Mouse (Mus musculus): ENCODE results near the gene Spata1. TPM values are rescaled to one million over a fixed set of nuclear protein-coding genes. Genes with fewer than 3 reads are reported as not detected.
A peak's percentile ranks its signal among the peaks of the same experiment; 100 is the strongest.

The Spata1 gene
- total RNA-seq, 2 experiments from 2014 or later, result 2.1 to 3.0 TPM

- DNase-seq (ENCODE audit: low spot score in 2 of 2), result no peak
Measured at GRCm38 (mm10) chr3:146423710-146424109, 75.8 kb downstream of the Spata1 start.

- no peak for DNase-seq (ENCODE audit: low spot score in 2 of 2)
Measured at GRCm38 (mm10) chr3:146421787-146422186, 77.8 kb downstream of the Spata1 start.

- no peak for DNase-seq (ENCODE audit: low spot score in 2 of 2)
Measured at GRCm38 (mm10) chr3:146419992-146420537, 79.5 kb downstream of the Spata1 start.

DNA sequence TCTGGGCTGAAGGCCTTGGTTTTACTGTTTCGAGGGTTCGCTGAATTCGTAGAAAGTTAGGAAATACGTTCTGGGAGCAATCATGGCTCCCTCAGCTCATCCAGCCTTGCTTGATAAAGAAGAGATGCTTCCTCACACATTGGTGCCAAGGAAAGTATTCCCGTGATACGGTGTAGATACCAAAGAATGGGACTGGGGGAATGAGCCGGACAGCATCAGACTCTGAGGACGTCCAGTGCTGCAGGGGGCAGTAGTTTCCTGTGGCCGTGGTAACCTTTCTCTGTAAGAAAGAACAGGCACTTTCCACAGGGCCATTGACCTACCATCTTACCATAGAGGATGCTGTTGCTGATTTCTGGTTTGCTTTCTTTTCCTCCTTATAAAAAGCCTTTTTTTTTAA, 80.0 kb downstream of the Spata1 start:
- DNase-seq (ENCODE audit: low spot score in 2 of 2), result no peak

GRCm38 (mm10) chr3:146418901-146419300, 80.7 kb downstream of the Spata1 start:
- no peak for DNase-seq (ENCODE audit: low spot score in 2 of 2)

DNA sequence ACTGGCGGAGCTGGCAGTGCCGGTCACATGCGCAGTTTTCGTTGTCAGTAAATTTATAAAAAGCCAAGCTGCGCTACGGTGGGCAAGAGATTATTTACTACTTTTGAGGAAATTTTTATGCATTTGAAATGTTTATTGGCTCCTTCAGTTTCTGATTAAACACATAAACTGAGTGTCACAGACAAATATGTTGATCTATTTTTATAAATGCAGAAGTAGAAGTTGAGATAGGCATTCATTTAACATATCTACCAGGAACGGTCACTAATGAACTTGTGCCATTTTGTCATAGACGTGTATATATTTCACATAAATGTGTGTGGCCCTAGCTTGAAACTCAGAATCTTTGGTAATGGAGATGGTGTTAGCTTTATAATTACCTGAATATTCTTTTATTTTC, 81.7 kb downstream of the Spata1 start:
- DNase-seq (ENCODE audit: low spot score in 2 of 2), result no peak

DNA sequence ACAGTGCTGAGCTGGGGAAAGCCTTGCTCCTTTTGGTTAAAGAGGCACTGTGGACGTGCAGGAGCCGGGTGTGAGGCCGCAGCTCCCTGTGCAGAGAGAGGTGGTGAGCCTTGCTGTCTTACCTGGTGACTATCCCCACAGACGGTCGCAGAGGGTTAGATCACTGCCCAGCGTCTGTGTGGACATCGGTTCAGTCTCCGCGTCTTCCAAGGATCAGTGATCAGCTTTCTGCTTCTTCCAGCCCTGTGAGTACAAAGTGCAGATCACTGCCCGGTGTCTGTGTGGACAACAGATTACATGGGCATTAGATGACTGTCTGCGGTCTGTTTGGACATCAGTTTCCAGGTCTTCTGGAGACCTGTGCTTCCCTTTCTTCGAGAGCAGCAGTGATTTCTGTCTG, 85.0 kb downstream of the Spata1 start:
- no peak for DNase-seq (ENCODE audit: low spot score in 2 of 2)

DNA sequence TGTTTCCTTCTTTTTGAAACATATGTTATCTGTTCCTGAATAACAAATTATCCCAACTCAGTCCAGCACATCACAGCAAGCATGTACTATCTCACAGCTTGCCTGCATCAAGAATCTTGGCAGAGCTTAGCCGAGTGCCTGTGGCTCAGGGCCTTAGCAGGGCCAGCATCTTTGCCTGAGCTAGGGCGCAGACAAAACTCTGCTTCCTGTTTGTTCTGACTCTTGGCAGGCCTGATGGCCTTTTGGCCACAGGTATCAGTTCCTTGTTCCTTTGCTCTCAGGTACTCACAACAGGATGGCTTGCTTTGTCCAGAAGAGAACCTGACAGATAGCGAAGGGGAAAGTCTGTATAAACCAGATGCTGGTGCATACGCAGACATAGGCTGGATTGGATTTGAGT, 85.6 kb downstream of the Spata1 start:
- DNase-seq (ENCODE audit: low spot score in 2 of 2), result no peak

GRCm38 (mm10) chr3:146413016-146413415, 86.5 kb downstream of the Spata1 start:
- DNase-seq (ENCODE audit: low spot score in 2 of 2), result peak in 1 of 2 experiments; percentile 49

DNA sequence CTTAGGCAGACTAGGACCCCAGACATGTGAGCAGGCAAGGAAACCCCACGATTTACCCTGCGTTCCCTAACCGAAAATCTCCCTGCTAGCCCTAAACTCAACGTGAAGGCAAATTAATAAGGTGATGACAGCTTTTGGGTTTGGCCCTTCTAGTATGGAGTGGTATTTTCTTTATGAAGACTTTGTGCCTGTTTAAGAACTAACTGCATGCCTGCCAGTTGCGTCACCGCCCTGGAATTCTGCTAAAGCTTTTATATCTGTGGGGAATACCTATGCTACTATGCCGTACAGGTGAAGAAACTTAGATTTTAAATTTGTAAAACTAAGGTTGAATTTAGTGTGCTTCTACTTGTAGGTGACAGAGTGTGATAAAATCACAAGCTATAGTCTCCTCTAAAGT, 87.1 kb downstream of the Spata1 start:
- no peak for DNase-seq (ENCODE audit: low spot score in 2 of 2)

DNA sequence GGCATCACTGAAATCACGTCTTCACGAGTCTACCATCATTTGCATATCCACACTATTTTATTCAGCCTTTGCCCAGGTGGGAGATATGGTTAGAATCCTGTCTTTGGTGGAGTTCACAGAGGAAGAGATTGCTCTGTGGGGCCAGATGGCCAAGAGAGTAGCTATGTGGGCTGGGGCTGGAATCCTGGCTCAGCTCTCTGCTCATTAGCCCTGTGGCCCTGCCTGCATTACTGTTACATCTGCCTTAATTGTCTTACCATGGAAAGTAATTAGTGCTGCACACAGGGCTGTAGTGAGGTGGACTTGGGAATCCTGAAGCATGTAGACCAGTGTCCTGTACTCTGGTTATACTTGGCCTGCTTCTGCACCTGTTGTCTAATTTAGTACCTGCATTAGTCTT, 87.5 kb downstream of the Spata1 start:
- DNase-seq (ENCODE audit: low spot score in 2 of 2), result no peak

DNA sequence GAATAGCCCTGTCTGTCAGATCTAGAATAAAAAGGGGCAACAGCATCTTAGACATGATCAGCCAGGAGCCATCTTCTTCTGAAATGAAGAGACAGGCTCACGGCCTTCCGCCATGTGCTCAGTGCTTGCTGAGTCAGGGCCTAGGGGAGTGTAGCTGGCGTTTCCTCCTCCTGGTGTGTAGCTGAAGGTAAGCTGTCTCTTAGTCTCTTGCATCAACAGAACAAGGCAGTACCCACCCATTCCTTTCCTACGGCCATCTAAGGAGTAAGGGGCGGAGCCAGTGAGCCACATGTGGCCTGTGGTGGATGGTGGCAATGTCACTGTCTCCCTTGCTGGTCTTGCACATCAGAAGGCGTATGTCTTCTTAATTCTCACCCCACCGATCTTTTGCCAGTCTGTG, 89.4 kb downstream of the Spata1 start:
- no peak for DNase-seq (ENCODE audit: low spot score in 2 of 2)

Other genes with a start within 250 kb of the Spata1 start
- 100 to 1,000 TPM; 151 to 155 TPM for gene Ssx2ip, start 95.1 kb downstream of the Spata1 start, total RNA-seq (2021)
- 1 to 10 TPM; 6.6 to 7.4 TPM for gene Ctbs, start 50.0 kb downstream of the Spata1 start, total RNA-seq (2021)
- 10 to 100 TPM; 49.4 to 60.7 TPM for gene Gng5, start 54 bp upstream of the Spata1 start, total RNA-seq (2021)
- 10 to 100 TPM; 14.3 to 15.0 TPM for gene Rpf1, start 21.7 kb upstream of the Spata1 start, total RNA-seq (2021)
- not detected for gene Uox, start 70.7 kb upstream of the Spata1 start, total RNA-seq (2021)
- not detected for gene Dnase2b, start 115.8 kb upstream of the Spata1 start, total RNA-seq (2021)
- gene 4930503B20Rik, start 151.6 kb upstream of the Spata1 start, total RNA-seq (2021), result not detected
- gene Samd13, start 185.8 kb upstream of the Spata1 start, total RNA-seq (2021), result not detected

Measured in layer of hippocampus, postnatal 14 days (tissue).